Mouse (Mus musculus) myocyte (in vitro differentiated cells): Measurements from ENCODE around the gene Ltc4s.

Experiments used
- CEBPB ChIP-seq: IDR thresholded peaks from 2 replicates; pipeline ENCODE4 v1.6.1; 2011; ENCODE audit warnings: mild to moderate bottlenecking, moderate library complexity; ENCODE audit not compliant: poor library complexity, insufficient read depth, severe bottlenecking
- E2F4 ChIP-seq: IDR thresholded peaks from one replicate; pipeline ENCODE4 v1.6.1; 2011; ENCODE audit warnings: mild to moderate bottlenecking, control low read depth, moderate library complexity; ENCODE audit not compliant: insufficient read depth
- MAX ChIP-seq: IDR thresholded peaks from one replicate; pipeline ENCODE4 v1.6.1; 2011; ENCODE audit warnings: low read depth, mild to moderate bottlenecking, control low read depth
- MYOD1 ChIP-seq, 3 experiments: IDR thresholded peaks; one replicate each; pipeline ENCODE4 v1.6.1; 2011; ENCODE audit warnings: control low read depth in 2 of 3, low read depth in 2 of 3, mild to moderate bottlenecking in 2 of 3, moderate library complexity in 1 of 3; ENCODE audit not compliant: insufficient read length in 2 of 3, control insufficient read depth in 1 of 3
- MYOG ChIP-seq, 3 experiments: IDR thresholded peaks; one replicate each; pipeline ENCODE4 v1.6.1; 2011; ENCODE audit warnings: control low read depth in 2 of 3, low read depth in 2 of 3, mild to moderate bottlenecking in 2 of 3; ENCODE audit not compliant: insufficient read length in 2 of 3, control insufficient read depth in 1 of 3, insufficient read depth in 1 of 3
- POLR2A ChIP-seq: IDR thresholded peaks from one replicate; pipeline ENCODE4 v1.6.1; 2011; ENCODE audit warnings: low read depth, mild to moderate bottlenecking, control low read depth, moderate library complexity; ENCODE audit not compliant: insufficient read length
- POLR2AphosphoS2 ChIP-seq: IDR thresholded peaks from one replicate; pipeline ENCODE4 v1.6.1; 2011; ENCODE audit warnings: low read depth, control low read depth; ENCODE audit not compliant: insufficient read length
- REST ChIP-seq: IDR thresholded peaks from one replicate; pipeline ENCODE4 v1.6.1; 2011; ENCODE audit warnings: mild to moderate bottlenecking, control low read depth, moderate library complexity; ENCODE audit not compliant: insufficient read depth, insufficient read length
- TCF12 ChIP-seq: IDR thresholded peaks from one replicate; pipeline ENCODE4 v1.6.1; 2011; ENCODE audit warnings: mild to moderate bottlenecking, control low read depth; ENCODE audit not compliant: poor library complexity, insufficient read depth, severe bottlenecking
- TCF3 ChIP-seq: IDR thresholded peaks from one replicate; pipeline ENCODE4 v1.6.1; 2011; ENCODE audit warnings: low read depth, control low read depth; ENCODE audit not compliant: insufficient read length
- USF1 ChIP-seq: IDR thresholded peaks from one replicate; pipeline ENCODE4 v1.6.1; 2011; ENCODE audit warnings: low read depth, mild to moderate bottlenecking, control low read depth, moderate library complexity

DNA sequence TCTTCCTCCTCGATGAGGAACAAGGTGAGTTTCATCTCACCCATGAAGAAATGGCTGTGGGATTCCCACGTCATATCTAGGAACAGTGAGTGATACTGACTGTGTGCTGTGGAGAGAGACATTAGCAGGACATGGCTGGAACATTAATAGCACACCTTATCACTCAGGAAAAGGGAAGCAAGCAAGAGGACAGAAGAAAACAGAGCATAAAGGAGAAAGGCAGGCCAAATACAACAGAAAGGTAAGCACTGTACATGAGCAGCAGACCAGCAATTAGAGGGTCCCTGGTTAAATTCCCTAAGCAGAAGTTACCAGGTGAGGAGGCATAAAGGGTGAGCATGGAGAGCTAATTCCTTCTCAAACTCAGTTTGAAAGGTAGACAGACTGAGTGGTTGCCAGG, 36.7 kb upstream of the Ltc4s start:
- TF ChIP-seq POLR2A (no peak), E2F4 (no peak), MYOG (IDR thresholded peaks at IDR 0.05; ENCODE audit: control insufficient read depth in 1 of 3, insufficient read depth in 1 of 3, insufficient read length in 2 of 3, low read depth in 2 of 3) (no peak), MAX (no peak), USF1 (no peak), POLR2AphosphoS2 (no peak), REST (no peak), TCF12 (no peak), TCF3 (no peak), MYOD1 (IDR thresholded peaks at IDR 0.05; ENCODE audit: control insufficient read depth in 1 of 3, insufficient read length in 2 of 3, low read depth in 2 of 3) (no peak), CEBPB (no peak)
